In the genomic region with DNA sequence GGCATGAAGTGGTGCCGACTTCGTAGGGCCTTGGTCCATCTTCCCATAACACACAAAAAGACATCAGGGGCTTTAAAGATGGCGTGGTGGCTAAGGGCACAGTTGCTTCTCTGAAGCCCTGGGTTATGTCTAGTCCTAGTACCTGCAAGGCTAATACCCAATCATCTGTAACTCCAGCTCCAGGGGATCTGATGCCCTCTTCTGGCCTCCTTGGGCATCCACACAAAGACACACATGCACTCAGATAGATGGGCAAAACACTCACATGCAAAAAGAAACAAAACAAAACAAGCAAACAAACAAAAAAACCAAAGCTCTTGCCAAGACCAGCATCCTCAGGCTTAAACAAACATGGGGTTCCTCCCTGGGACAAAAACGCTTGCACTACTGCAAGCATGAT, we compare ENCODE assay signal across 9 mouse cellular contexts. TPM values are rescaled to one million over a fixed set of nuclear protein-coding genes. Genes with fewer than 3 reads are reported as not detected.
A peak's percentile ranks its signal among the peaks of the same experiment; 100 is the strongest.
DNase-seq lines count a peak whose midpoint lies in the region; ATAC-seq and TF ChIP-seq lines count a peak whose summit lies in the region.
"Had no signal": no experiment of that assay in that cellular context is flagged by ENCODE, and none has a peak within 500 bp of the region (broad histone marks: within the 10 kb centered on the region; RNA-seq: fewer than 3 reads in every experiment).

No protein-coding gene starts in this region.

- TF ChIP-seq EP300 in stomach, postnatal 0 days (optimal IDR thresholded peaks at IDR 0.05), result no peak

- H3K9me3 ChIP-seq in heart, embryonic 14.5 days (ENCODE audit: control insufficient read depth, low read length), result peaks cover 6% of the 10 kb centered on the region; the same call in 1 of the 2 replicates
- H3K9me3 ChIP-seq in stomach, postnatal 0 days (ENCODE audit: control insufficient read depth, low read length), result no peaks in the 10 kb centered on the region
- H3K9me3 ChIP-seq: limb, embryonic 13.5 days had no signal

- H3K9ac ChIP-seq in heart, embryonic 14.5 days (ENCODE audit: low read length), result 0 out of 2 replicates have a peak overlapping the region, but pooled peaks have one; percentile 47
- no peak overlapping the region for H3K9ac ChIP-seq in stomach, postnatal 0 days (ENCODE audit: low read length)
- H3K9ac ChIP-seq: limb, embryonic 13.5 days had no signal

- H3K36me3 ChIP-seq in heart, embryonic 14.5 days (ENCODE audit: control insufficient read depth, insufficient read depth, low read length), result no peaks in the 10 kb centered on the region
- no peaks in the 10 kb centered on the region for H3K36me3 ChIP-seq in stomach, postnatal 0 days (ENCODE audit: control insufficient read depth, insufficient read depth, low read length)

- no peak for ATAC-seq in heart, embryonic 14.5 days (ENCODE audit: insufficient number of reproducible peaks, insufficient read depth, low FRiP score, low read depth)
- no peak for ATAC-seq in stomach, postnatal 0 days (ENCODE audit: low FRiP score, low TSS enrichment)

- no peak for DNase-seq in heart, postnatal 4 days
- peak; percentile 49 for DNase-seq in lung, postnatal 36 days
- no peak for DNase-seq in lung, postnatal 25 days (ENCODE audit: low spot score)
- peak; percentile 37 for DNase-seq in R1 (ENCODE audit: low read depth, low spot score)
- DNase-seq in stomach, postnatal 0 days (ENCODE audit: low spot score), result no peak
- no peak for DNase-seq in T-cell, adult 2 months (ENCODE audit: low spot score)
- DNase-seq: cerebellum, adult 9-11 months had no signal

- WGBS in heart, embryonic 14.5 days, result 68% methylated on average over 4 of the region's 4 CpGs
- WGBS in stomach, postnatal 0 days, result 77% methylated on average over 4 of the region's 4 CpGs

- TF ChIP-seq CTCF in stomach, postnatal 0 days (IDR thresholded peaks at IDR 0.05; ENCODE audit: low read depth), result peak; percentile 71

- H3K4me1 ChIP-seq in heart, embryonic 14.5 days (ENCODE audit: control insufficient read depth in 2 of 2, insufficient read depth in 2 of 2, low read length in 2 of 2), result peaks cover 24 to 25% of the 10 kb centered on the region in 2 experiments
- peaks cover 5% of the 10 kb centered on the region; the same call in 1 of the 2 replicates for H3K4me1 ChIP-seq in stomach, postnatal 0 days (replicated peaks; ENCODE audit: control insufficient read depth, insufficient read depth)

- no peak overlapping the region for H3K4me3 ChIP-seq in heart, embryonic 14.5 days (ENCODE audit: control insufficient read depth in 1 of 2, insufficient read depth in 1 of 2, low read depth in 1 of 2, low read length in 2 of 2)
- no peak overlapping the region for H3K4me3 ChIP-seq in stomach, postnatal 0 days (ENCODE audit: low read depth, low read length)
- H3K4me3 ChIP-seq: limb, embryonic 13.5 days had no signal

- peak overlapping the region in 1 of 2 experiments; percentile 55; a peak in 2 of 4 replicates for H3K27ac ChIP-seq in heart, embryonic 14.5 days (replicated peaks in 1 of 2; ENCODE audit: control insufficient read depth in 1 of 2, insufficient read depth in 1 of 2, low read depth in 2 of 2, low read length in 2 of 2)
- no peak overlapping the region for H3K27ac ChIP-seq in stomach, postnatal 0 days (replicated peaks)
- H3K27ac ChIP-seq: limb, embryonic 13.5 days had no signal

- H3K4me2 ChIP-seq in heart, embryonic 14.5 days (ENCODE audit: low read length), result peak overlapping the region; percentile 39
- no peak overlapping the region for H3K4me2 ChIP-seq in stomach, postnatal 0 days (replicated peaks; ENCODE audit: low read depth)
- H3K4me2 ChIP-seq: limb, embryonic 13.5 days had no signal

- no peaks in the 10 kb centered on the region for H3K27me3 ChIP-seq in heart, embryonic 14.5 days (ENCODE audit: control insufficient read depth, insufficient read depth, low read length)
- H3K27me3 ChIP-seq in stomach, postnatal 0 days (ENCODE audit: control insufficient read depth, insufficient read depth, low read length), result no peaks in the 10 kb centered on the region
- H3K27me3 ChIP-seq: limb, embryonic 13.5 days had no signal

RNA-seq across cellular contexts. Expression of gene Coro1c, which starts 24.9 kb away (rescaled TPM):
- polyA plus RNA-seq in heart, embryonic 14.5 days (2014; fragmentation: Nextera tagmentation; extraction: Ambion mirVana), result 84.9 and 88.2 TPM in 2 replicates
- 100 to 1,000 TPM in 1 of 2 experiments, 10 to 100 TPM in 1; 92.4 to 108 TPM for total RNA-seq in heart, postnatal 4 days (2021)
- polyA plus RNA-seq in stomach, postnatal 0 days (2015; fragmentation: Nextera tagmentation; extraction: Ambion mirVana), result 91.6 and 93.6 TPM in 2 replicates

Comparison
In these comparisons a context has a peak if more than half of its experiments do, and no peak if none do; other contexts are left out.
1. DNase-seq: peak in lung, postnatal 36 days (single experiment) and R1 (single experiment); none in heart, postnatal 4 days (single experiment), lung, postnatal 25 days (single experiment), stomach, postnatal 0 days (single experiment) and T-cell, adult 2 months (single experiment).